27 mouse cellular contexts compared by ENCODE assay signal in genomic region chr7:47995689-47996088, GRCm38 (mm10). TPM values are rescaled to one million over a fixed set of nuclear protein-coding genes. Genes with fewer than 3 reads are reported as not detected.
"Had no signal": no experiment of that assay in that cellular context is flagged by ENCODE, and none has a peak within 500 bp of the region (broad histone marks: within the 10 kb centered on the region; RNA-seq: fewer than 3 reads in every experiment).

No protein-coding gene starts in this region.

- ATAC-seq: hindbrain, postnatal 0 days; intestine, embryonic 16.5 days; liver, embryonic 12.5 days had no signal

- DNase-seq: gastrocnemius, adult 2 months; gastrocnemius, postnatal 10 days; gastrocnemius, postnatal 25 days; heart, postnatal 10 days; heart, postnatal 4 days; kidney, adult 11 months; kidney, adult 2 months; kidney, adult 9 months; kidney, postnatal 14 days; kidney, postnatal 36 days; layer of hippocampus, adult 9-11 months; layer of hippocampus, postnatal 36 days; left cerebral cortex, postnatal 4 days had no signal

RNA-seq across cellular contexts. Expression of gene Mrgpra4, which starts 13.8 kb away (rescaled TPM):
- total RNA-seq: gastrocnemius, adult 2 months; gastrocnemius, postnatal 10 days; gastrocnemius, postnatal 25 days; heart, postnatal 10 days; heart, postnatal 25 days; heart, postnatal 4 days; hindbrain, postnatal 0 days; layer of hippocampus, adult 18-20 months; layer of hippocampus, adult 8-10 months; layer of hippocampus, postnatal 14 days; layer of hippocampus, postnatal 36 days; left cerebral cortex, adult 18-20 months; left cerebral cortex, adult 8-10 months; left cerebral cortex, postnatal 10 days; left cerebral cortex, postnatal 25 days; left cerebral cortex, postnatal 4 days; liver, adult 2 months had no signal

RNA-seq across cellular contexts. Expression of gene Mrgprx1, which starts 31.7 kb away (rescaled TPM):
- total RNA-seq: gastrocnemius, adult 2 months; gastrocnemius, postnatal 10 days; gastrocnemius, postnatal 25 days; gastrocnemius, postnatal 4 days; heart, adult 8-10 months; heart, postnatal 10 days; heart, postnatal 25 days; heart, postnatal 4 days; hindbrain, postnatal 0 days; layer of hippocampus, adult 18-20 months; layer of hippocampus, adult 8-10 months; layer of hippocampus, postnatal 14 days; layer of hippocampus, postnatal 36 days; left cerebral cortex, adult 18-20 months; left cerebral cortex, adult 8-10 months; left cerebral cortex, postnatal 10 days; left cerebral cortex, postnatal 25 days; left cerebral cortex, postnatal 4 days; liver, adult 2 months had no signal
